Mouse (Mus musculus): Measurements from ENCODE around the gene Kmt2e.

- TF ChIP-seq CTCF (conservative IDR thresholded peaks at IDR 0.05; ENCODE audit: insufficient read depth, insufficient read length, low read depth, low read length), result no peak
- no peak for TF ChIP-seq POLR2A (IDR thresholded peaks at IDR 0.05; ENCODE audit: low read depth, low read length)
Observed at GRCm38 (mm10) chr5:23403161-23403560, 31.1 kb upstream of the Kmt2e start.
